Mouse (Mus musculus) inflammation-experienced regulatory T-cells, adult 16 weeks (primary cell): ENCODE results near the gene Ear6. TPM values are rescaled to one million over a fixed set of nuclear protein-coding genes. Genes with fewer than 3 reads are reported as not detected.

Experiments used
- polyA plus RNA-seq: library from polyadenylated mRNA; unstranded; fragments of 100-300 nt; shearing (Covaris generic); gene quantifications from one replicate; pipeline ENCODE4 v1.2.1, GENCODE M21; 2017

The Ear6 gene
- polyA plus RNA-seq: not detected

GRCm38 (mm10) chr14:51853399-51853798 lies at the start of gene Ear6:
TSS of gene Ear6 (plus strand) at chr14:51853699.

GRCm38 (mm10) chr14:51884598-51885331 lies 31.3 kb downstream of the Ear6 start, which contains the start of gene Mettl17:
TSS of gene Mettl17 (plus strand) at chr14:51884842.

GRCm38 (mm10) chr14:51892191-51892939 lies 38.9 kb downstream of the Ear6 start, which contains the start of gene Slc39a2:
TSS of gene Slc39a2 (plus strand) at chr14:51892889.

Other genes starting within 250 kb of the Ear6 start
- not detected for gene Gm17078, start 242.4 kb upstream of the Ear6 start, polyA plus RNA-seq
- not detected for gene Gm4181, start 218.0 kb upstream of the Ear6 start, polyA plus RNA-seq
- gene Gm17079, start 158.2 kb upstream of the Ear6 start, polyA plus RNA-seq: not detected
- not detected for gene Gm5800, start 136.5 kb upstream of the Ear6 start, polyA plus RNA-seq
- gene Ang4, start 80.1 kb upstream of the Ear6 start, polyA plus RNA-seq: not detected
- gene AY358078, start 53.7 kb upstream of the Ear6 start, polyA plus RNA-seq: not detected
- gene Mettl17, start 31.1 kb downstream of the Ear6 start, polyA plus RNA-seq: 110 TPM
- gene Slc39a2, start 39.2 kb downstream of the Ear6 start, polyA plus RNA-seq: 0.46 TPM
- gene Ndrg2, start 60.5 kb downstream of the Ear6 start, polyA plus RNA-seq: 47.0 TPM
- not detected for gene Tppp2, start 64.7 kb downstream of the Ear6 start, polyA plus RNA-seq
- not detected for gene Rnase13, start 69.1 kb downstream of the Ear6 start, polyA plus RNA-seq
- 1.3 TPM for gene Arhgef40, start 131.0 kb downstream of the Ear6 start, polyA plus RNA-seq
- gene Tmem253, start 162.0 kb downstream of the Ear6 start, polyA plus RNA-seq: not detected
- 11.7 TPM for gene Zfp219, start 167.0 kb downstream of the Ear6 start, polyA plus RNA-seq
- 0.18 TPM for gene Olfr221, start 188.8 kb downstream of the Ear6 start, polyA plus RNA-seq